Mouse (Mus musculus): ENCODE measurements around the gene Tmem170.

Tmem170 gene

DNA sequence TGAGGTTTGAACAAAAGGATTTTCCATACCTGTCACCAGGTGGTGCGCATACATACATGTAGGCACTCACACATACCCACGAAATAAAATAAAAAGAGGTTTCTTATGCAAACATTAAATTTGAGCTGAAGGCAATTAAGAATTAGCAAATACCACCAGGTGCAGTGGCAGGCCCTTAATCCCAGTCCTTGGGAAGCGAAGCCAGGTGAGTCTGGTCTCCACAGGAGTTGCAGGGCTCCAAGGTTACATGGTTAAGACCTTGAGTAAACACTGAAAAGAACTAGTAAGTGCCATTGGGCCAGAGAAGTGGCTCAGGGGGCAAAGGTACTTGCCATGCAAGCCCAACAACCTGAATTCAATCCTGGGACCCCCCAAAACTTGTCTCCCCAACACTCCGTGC, 7.1 kb upstream of the Tmem170 start:
- in situ Hi-C loops (cut with MboI; ENCODE audit: unreplicated experiment in 2 of 2): loop anchor here in 1 of 2 experiments (5.0 to 25.0 kb wide), 3 partner anchors 104 to 1754 kb away; partner anchors contain the start of genes Mon1b and Syce1l

DNA sequence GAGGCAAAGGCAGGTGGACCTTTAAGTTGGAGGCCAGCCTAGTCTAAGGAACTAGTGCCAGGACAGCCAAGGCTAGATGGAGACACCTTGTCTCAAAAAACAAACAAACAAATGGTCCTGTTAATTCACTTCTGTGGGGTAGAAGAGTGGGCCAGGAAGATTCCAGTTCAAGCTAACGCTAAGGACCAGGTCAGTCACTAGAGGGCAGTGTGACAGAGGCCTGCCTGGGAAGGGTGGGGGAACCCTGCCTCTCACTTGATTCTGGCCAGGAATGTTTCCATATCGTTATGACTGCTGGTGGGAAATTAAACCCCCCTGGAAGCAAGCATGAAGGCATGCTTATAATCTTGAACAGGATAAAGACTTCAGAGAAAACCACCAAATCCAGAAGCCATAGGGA, 5.0 kb upstream of the Tmem170 start:
- in situ Hi-C loops (cut with MboI; ENCODE audit: unreplicated experiment in 2 of 2): loop anchor here in 1 of 2 experiments (5.0 to 25.0 kb wide), 3 partner anchors 106 to 1756 kb away; partner anchors contain the start of genes Mon1b and Syce1l

DNA sequence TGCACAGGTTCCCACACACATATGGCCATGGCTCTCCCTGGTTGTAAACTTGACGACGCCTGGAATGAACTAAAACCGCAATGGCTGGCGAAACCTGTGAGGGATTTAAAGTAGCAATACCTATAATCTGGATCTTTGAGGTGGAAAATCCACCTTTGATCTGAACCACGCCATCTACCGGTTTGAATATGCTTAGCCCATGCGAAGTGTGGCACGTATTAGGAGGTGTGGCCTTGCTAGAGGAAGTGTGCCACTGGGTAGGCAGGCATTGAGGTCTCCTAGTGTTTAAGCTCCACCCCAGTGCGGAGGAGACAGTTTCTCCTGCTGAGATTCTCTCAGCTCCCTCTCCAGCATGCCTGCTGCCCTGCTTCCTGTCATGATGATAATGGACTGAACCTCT, 1.2 kb upstream of the Tmem170 start:
- in situ Hi-C loops (cut with MboI; ENCODE audit: unreplicated experiment in 2 of 2): loop anchor here in 1 of 2 experiments (25.0 kb wide), 1 partner anchor 1760 kb away; the partner anchor contains the start of genes Mon1b and Syce1l

DNA sequence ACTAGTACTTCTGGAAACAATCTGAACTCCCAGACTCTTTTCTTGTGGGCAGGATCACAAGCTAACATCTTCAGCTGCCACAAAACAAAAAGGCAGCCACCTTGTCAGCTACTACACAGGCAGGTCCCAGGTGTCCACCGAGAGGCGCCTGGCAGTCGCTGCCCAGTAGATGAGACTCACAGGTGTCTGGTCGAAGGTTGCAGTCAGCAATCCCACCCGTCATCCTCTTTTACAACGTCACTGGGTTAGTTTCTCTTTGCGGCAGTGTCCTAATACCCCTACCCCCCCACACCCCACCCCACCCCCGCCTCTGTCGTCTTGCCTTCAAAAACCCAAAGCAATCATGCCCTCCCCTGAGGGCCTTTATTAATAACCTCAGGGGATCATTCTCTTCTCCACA, 792 bp downstream of the Tmem170 start:
- in situ Hi-C loops (cut with MboI; ENCODE audit: unreplicated experiment in 2 of 2): loop anchor here in 1 of 2 experiments (25.0 kb wide), 1 partner anchor 1762 kb away; the partner anchor contains the start of genes Mon1b and Syce1l

DNA sequence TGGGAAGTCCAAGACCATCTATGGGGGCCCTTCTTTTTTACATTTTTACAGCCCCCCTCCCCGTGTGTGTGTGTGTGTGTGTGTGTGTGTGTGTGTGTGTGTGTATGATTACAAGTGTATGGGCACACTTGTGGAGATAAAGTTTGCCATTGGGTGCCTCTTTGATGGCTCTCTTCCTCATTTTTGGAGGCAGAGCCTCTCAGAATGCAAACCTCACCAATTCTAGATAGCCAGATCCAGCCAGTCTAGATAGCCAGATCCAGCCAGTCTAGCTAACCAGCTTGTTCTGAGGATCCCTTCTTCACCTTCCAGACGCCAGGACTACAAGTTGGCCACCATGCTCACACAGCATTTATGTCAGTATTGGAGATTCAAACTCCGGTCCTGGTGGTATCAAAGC, 5.3 kb downstream of the Tmem170 start:
- in situ Hi-C loops (cut with MboI; ENCODE audit: unreplicated experiment in 2 of 2): loop anchor here in 1 of 2 experiments (5.0 to 25.0 kb wide), 3 partner anchors 111 to 1766 kb away; partner anchors contain the start of genes Mon1b and Syce1l

DNA sequence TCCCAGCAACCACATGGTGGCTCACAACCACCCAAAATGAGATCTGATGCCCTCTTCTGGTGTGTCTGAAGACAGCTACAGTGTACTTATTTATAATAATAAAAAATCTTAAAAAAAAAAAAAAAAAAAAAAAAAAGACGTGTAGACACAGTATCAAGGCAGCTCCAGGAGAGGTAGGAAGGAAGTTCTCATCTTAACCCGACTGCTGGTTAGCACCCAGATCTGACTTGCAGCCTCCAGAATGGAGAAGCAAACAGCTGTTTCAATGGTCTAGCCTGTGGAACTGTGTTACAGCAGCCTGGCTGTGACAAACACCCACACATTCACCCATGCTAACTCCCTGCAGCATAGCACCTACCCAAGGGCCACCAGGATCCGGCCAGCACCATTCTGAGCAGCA, 6.2 kb downstream of the Tmem170 start:
- in situ Hi-C loops (cut with MboI; ENCODE audit: unreplicated experiment in 2 of 2): loop anchor here in 1 of 2 experiments (5.0 to 25.0 kb wide), 3 partner anchors 112 to 1767 kb away; partner anchors contain the start of genes Mon1b and Syce1l

DNA sequence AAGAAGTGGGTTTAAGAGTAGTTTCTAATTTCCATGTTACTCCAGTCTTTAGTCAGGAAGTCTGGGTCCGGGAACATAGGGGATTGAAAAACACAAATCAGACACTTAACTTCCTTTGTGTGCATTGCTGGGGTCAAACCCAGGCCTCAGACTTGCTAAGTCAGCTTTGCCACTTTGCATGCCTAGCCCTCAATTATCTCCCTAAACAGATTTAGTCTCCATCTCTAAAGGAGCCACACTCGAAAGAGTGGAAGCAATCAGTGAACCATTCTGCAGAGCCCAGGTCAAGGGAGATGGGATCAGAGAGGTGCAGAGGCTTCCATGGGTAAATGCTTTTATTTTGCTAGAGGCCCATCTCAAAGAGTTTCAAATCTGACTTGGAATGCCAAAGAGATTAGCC, 7.9 kb downstream of the Tmem170 start:
- in situ Hi-C loops (cut with MboI; ENCODE audit: unreplicated experiment in 2 of 2): loop anchor here in 1 of 2 experiments (25.0 kb wide), 1 partner anchor 1769 kb away; the partner anchor contains the start of genes Mon1b and Syce1l

DNA sequence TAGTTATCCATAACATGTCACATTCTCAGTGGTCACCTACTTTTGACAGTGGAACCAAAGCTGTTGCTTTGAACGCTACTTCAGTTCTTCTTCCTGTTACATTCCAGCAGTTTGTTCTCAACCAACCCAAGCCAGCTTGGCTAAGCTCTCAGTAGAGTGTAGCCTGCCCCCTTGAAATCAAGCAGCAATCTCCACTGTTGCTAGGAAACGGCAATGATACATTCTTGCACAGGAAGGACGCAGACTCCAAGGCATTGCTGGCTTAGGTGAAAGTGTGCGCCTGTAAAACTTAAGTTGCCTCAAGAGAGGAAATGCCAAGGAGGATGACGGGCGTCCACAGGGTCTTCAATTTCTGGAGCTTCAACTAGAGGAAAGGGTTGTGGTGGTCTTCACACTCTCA, 10.7 kb downstream of the Tmem170 start:
- in situ Hi-C loops (cut with MboI; ENCODE audit: unreplicated experiment in 2 of 2): loop anchor here in 1 of 2 experiments (25.0 kb wide), 1 partner anchor 1771 kb away; the partner anchor contains the start of genes Mon1b and Syce1l

DNA sequence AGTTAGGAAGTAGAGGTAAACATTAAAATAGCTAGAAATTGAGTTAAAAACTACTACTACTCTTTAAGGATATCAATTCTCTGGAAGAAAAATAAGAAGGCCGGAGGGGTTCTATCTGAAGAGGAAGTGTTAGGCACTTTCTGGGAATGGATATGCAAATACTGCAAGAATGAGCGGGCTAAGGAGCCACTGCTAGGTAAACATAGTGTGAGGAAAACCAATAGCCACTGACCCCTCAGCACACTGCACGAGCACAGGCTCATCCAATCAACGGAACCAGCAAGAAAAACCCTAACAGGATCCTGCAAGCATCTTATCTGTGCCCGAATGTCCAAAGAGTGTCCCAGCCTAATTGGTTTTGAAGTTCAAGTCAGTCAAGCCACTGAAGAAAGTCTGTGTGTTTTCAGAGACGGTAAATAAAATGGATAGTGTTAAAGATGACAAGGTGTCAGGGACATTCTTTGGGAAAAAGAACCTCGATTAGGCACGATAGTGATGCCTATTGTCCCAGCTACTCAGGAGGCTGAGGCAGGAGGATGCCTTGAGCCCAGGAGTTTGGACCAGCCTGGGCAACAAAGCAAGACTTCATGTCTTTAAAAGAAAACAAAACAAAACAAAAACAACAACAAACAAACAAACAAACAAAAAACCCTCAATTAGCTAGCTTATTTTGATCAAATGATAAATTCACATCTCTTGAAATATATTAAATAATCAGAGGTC, 11.3 kb downstream of the Tmem170 start:
- in situ Hi-C loops (cut with MboI; ENCODE audit: unreplicated experiment in 2 of 2): loop anchor here in 1 of 2 experiments (25.0 kb wide), 1 partner anchor 1772 kb away; the partner anchor contains the start of genes Mon1b and Syce1l

DNA sequence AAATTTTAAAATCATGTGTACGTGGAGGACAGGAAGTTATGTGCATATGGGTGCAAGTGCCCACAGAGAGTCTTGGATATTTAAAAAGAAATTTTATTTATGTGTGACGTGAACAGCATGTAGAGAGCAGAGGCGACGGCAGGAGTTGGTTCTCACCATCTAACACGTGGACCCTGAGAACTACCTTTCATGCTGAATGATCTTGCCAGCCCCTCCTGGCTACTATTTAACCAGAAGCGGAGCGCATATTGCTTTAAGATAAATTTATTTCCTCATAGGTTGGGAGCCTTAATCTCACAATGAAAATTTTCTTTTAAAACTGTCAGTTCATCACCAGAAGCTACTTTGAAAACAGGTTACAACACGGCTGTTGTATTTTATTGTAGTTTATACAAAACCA, 11.9 kb downstream of the Tmem170 start:
- in situ Hi-C loops (cut with MboI; ENCODE audit: unreplicated experiment in 2 of 2): loop anchor here in 1 of 2 experiments (25.0 kb wide), 1 partner anchor 1773 kb away; the partner anchor contains the start of genes Mon1b and Syce1l

DNA sequence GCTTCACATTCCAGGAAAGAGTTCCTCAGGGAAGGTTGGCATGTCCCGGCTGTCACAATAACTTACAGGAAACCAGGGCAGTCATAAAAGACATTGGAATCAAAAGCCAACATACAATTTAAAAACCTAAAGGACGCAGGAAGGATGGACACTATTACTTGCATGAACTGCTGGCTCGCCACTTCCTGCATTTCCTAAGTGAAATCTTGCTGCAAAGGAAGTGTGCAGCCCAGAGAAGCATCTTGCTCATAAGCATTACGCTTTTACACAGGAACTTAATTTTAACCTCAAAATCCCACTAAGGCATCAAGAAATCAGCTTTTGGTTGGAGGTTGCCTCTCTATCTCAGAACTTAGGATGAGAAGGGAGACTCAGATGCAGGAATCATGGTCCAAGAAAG, 13.3 kb downstream of the Tmem170 start:
- in situ Hi-C loops (cut with MboI; ENCODE audit: unreplicated experiment in 2 of 2): loop anchor here in 1 of 2 experiments (25.0 kb wide), 1 partner anchor 1774 kb away; the partner anchor contains the start of genes Mon1b and Syce1l

DNA sequence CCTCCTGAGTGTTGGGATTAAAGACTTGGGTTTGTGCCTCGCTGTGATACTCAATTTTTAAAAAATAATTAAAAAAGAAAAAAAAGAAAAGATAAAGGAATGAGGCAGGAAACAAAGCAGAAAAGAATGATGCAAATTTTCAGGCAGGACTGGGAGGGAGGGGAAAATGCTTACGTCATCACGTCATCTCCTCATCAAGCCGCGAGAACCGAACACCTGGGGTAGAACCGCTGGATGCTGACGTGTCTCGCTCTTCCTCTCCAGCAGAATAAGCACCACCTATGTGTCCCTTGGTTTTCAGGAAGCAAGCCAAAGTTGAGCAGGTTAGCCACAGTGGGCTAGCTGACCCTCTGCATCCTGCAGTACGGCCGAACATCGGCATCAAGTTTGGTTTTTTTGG, 20.6 kb downstream of the Tmem170 start:
- in situ Hi-C loops (cut with MboI; ENCODE audit: unreplicated experiment in 2 of 2): loop anchor here in 1 of 2 experiments (25.0 kb wide), 1 partner anchor 1781 kb away; the partner anchor contains the start of genes Mon1b and Syce1l

DNA sequence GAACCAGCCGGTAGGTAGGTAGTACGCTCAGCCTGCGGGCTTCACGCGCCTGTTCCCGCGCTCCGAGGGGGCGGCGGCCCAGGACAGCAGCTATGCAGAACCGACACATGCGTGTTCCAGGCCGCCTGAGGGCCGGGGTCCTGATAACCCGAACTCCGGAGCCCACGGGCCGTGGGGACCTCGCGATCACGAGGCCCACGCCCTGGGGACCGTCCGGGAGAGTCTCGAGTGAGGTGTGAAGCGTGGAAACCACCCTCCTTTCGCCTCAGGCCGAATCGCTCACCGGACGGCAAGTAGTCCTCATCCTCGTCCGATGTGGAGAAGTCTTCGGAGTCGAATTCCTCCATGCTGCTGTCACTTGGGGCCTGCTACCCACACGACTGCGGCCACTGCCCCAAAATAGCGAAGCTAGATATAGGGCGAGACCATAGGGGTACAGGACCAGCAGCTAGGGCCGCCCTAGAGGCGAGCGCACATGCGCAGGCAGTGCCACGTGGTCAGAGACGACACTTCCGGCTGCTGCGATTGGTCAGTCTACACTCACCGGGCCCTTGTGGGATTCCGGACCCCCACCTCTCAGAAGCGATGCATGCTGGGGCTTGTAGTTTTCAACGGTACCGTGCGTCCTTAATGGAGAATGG, 22.6 kb downstream of the Tmem170 start, which contains the start of gene Cfdp1:
TSS of gene Cfdp1 (minus strand) at position 431 of the 641 bp plus-strand sequence.
- in situ Hi-C loops (cut with MboI; ENCODE audit: unreplicated experiment in 2 of 2): loop anchor here in 1 of 2 experiments (25.0 kb wide), 1 partner anchor 1783 kb away; the partner anchor contains the start of genes Mon1b and Syce1l

DNA sequence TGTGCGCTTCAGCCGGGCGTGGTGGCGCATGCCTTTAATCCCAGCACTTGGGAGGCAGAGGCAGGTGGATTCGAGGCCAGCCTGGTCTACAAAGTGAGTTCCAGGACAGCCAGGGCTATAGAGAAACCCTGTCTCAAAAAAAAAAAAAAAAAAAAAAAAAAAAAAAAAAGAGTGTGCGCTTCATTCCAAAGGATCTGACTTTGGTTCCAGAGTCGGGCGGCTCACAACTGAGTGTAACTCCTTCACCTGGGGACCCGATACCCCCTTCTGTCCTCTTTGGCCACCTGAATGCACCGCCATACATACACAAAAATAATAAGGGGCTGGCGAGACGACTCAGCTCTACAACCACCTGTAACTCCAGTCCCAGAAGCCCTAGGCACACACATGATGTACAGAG, 23.3 kb downstream of the Tmem170 start:
- in situ Hi-C loops (cut with MboI; ENCODE audit: unreplicated experiment in 2 of 2): loop anchor here in 1 of 2 experiments (25.0 kb wide), 1 partner anchor 1784 kb away; the partner anchor contains the start of genes Mon1b and Syce1l

DNA sequence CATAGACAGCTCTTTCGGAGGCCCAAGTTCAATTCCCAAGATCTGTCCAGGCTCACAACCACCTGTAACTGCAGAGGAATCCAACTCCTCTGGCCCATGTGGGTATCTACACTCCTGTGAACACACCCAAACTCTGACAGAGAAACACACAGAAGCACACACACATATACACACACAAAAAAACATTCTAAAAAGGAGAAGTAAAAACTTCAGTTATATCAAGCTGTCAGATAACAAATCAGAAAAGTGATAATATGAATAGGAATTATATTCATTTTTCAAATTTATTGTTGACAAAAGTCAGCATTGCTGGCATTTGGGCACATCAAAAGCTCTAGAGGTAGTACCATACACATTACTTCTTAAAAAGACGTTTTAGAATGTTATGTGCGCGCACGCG, 29.8 kb downstream of the Tmem170 start:
- in situ Hi-C loops (cut with MboI; ENCODE audit: unreplicated experiment in 2 of 2): loop anchor here (25.0 kb wide), 2 partner anchors 334 to 384 kb away; partner anchors contain the start of gene Wdr59 (in 1 of the 2)

DNA sequence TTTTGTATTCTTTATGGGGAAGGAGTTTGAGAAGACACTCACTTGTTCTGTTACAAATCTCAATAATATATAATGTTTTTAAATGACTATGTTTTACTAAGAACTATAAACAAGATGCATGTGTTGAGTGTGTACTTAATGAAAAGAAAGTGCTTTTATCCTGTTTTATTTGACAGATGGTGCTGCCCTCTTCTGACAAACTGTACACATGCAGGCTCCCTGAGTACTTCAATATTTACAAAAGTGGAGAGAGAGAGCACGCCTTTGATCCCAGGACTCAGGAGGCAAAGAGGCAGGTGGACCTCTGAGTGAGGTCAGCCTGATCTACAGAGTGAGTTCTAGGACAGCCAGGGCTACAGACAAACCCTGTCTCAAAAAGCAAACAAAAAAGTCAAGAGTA, 41.0 kb downstream of the Tmem170 start:
- in situ Hi-C loops (cut with MboI; ENCODE audit: unreplicated experiment in 2 of 2): loop anchor here (5.0 to 25.0 kb wide), 6 partner anchors 121 to 501 kb away; partner anchors contain the start of genes Mlkl (in 1 of the 2) and Wdr59 (in 1 of the 2)

DNA sequence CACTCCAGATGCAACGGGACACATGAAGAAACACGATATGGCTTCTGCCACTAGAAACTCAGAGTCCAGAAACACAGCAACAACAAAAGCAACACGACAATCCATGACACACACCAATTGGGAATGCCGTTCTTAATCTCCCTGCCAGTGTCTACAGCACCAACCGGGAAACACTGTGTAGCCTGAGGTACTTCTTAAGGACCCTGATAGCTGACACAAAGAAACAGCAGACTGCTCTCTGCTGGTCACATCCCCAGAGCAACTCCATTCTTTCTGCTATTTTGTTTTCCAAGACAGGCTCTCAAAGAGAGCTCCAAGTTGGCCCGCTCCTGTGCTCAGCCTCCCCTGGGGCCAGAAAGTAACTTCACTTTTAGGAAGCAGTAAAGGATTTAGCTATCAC, 42.5 kb downstream of the Tmem170 start:
- in situ Hi-C loops (cut with MboI; ENCODE audit: unreplicated experiment in 2 of 2): loop anchor here (10.0 to 25.0 kb wide), 4 partner anchors 119 to 499 kb away; partner anchors contain the start of genes Mlkl (in 1 of the 2) and Wdr59 (in 1 of the 2)

DNA sequence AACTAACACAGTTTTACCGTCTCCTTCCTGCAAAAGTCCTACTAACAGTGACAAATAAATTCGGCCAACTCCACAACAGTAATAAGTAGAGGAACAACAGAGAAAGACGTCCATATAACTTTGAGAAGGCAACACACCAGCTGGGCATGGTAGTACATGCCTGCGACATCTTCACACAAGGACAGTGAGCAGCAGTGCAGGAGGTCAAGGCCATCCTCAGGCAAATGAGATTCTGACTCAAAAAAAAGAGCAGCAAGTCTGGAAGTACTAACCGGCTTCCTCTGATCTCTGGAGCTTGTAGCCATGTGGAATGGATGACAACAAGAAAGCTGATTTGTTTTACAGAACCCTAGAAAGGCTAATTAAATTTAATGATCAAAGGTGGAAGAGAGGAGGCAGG, 43.6 kb downstream of the Tmem170 start:
- in situ Hi-C loops (cut with MboI; ENCODE audit: unreplicated experiment in 2 of 2): loop anchor here (10.0 to 25.0 kb wide), 4 partner anchors 118 to 498 kb away; partner anchors contain the start of genes Mlkl (in 1 of the 2) and Wdr59 (in 1 of the 2)

DNA sequence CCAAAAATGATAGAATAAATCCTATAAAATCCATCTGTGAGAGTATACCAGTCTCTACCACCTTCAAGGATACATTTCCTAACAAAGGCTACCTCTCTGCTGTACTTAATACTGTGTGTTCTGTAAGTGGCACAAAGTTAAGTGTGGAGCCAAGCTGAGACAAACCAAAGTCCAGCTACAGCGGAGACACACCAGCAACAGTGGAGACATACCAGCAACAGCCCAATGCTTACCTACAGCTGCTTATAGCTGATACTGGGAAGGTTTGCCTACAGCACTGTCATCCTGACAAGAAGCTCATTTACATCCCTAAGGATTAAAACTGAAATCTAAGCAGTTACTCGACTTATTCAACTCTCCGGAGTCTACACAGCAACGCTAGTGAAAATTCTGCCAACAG, 44.6 kb downstream of the Tmem170 start:
- in situ Hi-C loops (cut with MboI; ENCODE audit: unreplicated experiment in 2 of 2): loop anchor here (10.0 to 25.0 kb wide), 4 partner anchors 117 to 497 kb away; partner anchors contain the start of genes Mlkl (in 1 of the 2) and Wdr59 (in 1 of the 2)

DNA sequence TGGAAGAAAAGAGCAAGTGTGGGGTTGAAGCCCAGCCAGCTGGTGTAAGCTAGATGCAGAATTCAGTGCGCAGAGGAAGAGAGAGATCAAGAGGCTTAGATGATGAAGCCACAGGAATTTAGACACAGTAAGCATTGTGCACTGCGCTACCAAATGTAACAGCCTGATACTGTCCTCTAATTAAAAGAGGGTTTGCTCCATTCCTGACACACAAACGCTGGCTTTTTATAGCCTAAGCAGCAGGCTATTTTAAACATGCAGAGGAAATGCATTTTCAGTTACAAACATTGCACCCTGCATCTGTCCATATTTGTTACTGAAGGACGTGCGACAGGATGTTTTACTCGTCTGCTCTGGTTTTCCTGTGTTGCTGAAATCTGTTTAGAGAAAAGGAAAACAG, 48.0 kb downstream of the Tmem170 start:
- in situ Hi-C loops (cut with MboI; ENCODE audit: unreplicated experiment in 2 of 2): loop anchor here (25.0 kb wide), 2 partner anchors 316 to 366 kb away; partner anchors contain the start of gene Wdr59 (in 1 of the 2)
